Mouse (Mus musculus): Measurements from ENCODE around the gene Bcor. TPM values are rescaled to one million over a fixed set of nuclear protein-coding genes. Genes with fewer than 3 reads are reported as not detected.

Gene Bcor
- polyA plus RNA-seq, 1 experiment, result 11.1 TPM

- Histone ChIP-seq H3K36me3 (replicated peaks; ENCODE audit: low read length) (no peaks in the 10 kb centered on the region), H3K9me3 (no peaks in the 10 kb centered on the region), H3K4me1 (peaks cover 54% of the 10 kb centered on the region), H3K4me3 (replicated peaks) (peak overlapping the region; percentile 90), H3K27me3 (replicated peaks) (peaks cover 71% of the 10 kb centered on the region)
- TF ChIP-seq GATA1 (IDR thresholded peaks at IDR 0.05; ENCODE audit: borderline replicate concordance, low read length), result no peak
- TF ChIP-seq FLI1 (IDR thresholded peaks at IDR 0.05; ENCODE audit: low read length), result no peak
These were observed 8.7 kb downstream of the Bcor start for GRCm38 (mm10) chrX:12151269-12151995.

GRCm38 (mm10) chrX:12150425-12150824 lies 9.7 kb downstream of the Bcor start:
- Histone ChIP-seq H3K27me3 (replicated peaks) (peaks cover 65% of the 10 kb centered on the region), H3K9me3 (no peaks in the 10 kb centered on the region), H3K36me3 (replicated peaks; ENCODE audit: low read length) (no peaks in the 10 kb centered on the region), H3K4me1 (peaks cover 57% of the 10 kb centered on the region), H3K4me3 (replicated peaks) (peak overlapping the region; percentile 38)
- TF ChIP-seq FLI1 (IDR thresholded peaks at IDR 0.05; ENCODE audit: low read length) (no peak), GATA1 (IDR thresholded peaks at IDR 0.05; ENCODE audit: borderline replicate concordance, low read length) (no peak)

GRCm38 (mm10) chrX:12146263-12146662 lies 13.9 kb downstream of the Bcor start:
- Histone ChIP-seq H3K36me3 (replicated peaks; ENCODE audit: low read length) (no peaks in the 10 kb centered on the region), H3K4me1 (peaks cover 44% of the 10 kb centered on the region), H3K27me3 (replicated peaks) (peaks cover 47% of the 10 kb centered on the region), H3K9me3 (no peaks in the 10 kb centered on the region), H3K4me3 (replicated peaks) (peak overlapping the region; percentile 8)
- TF ChIP-seq FLI1 (IDR thresholded peaks at IDR 0.05; ENCODE audit: low read length), result no peak
- TF ChIP-seq GATA1 (IDR thresholded peaks at IDR 0.05; ENCODE audit: borderline replicate concordance, low read length), result no peak

GRCm38 (mm10) chrX:12142832-12143231 lies 17.3 kb downstream of the Bcor start:
- H3K9me3 ChIP-seq, result no peaks in the 10 kb centered on the region
- peaks cover 33% of the 10 kb centered on the region for H3K4me1 ChIP-seq
- H3K4me3 ChIP-seq (replicated peaks), result no peak overlapping the region
- TF ChIP-seq FLI1 (IDR thresholded peaks at IDR 0.05; ENCODE audit: low read length) (no peak), GATA1 (IDR thresholded peaks at IDR 0.05; ENCODE audit: borderline replicate concordance, low read length) (no peak)
- H3K27me3 ChIP-seq (replicated peaks), result peaks cover 49% of the 10 kb centered on the region
- no peaks in the 10 kb centered on the region for H3K36me3 ChIP-seq (replicated peaks; ENCODE audit: low read length)

- peaks cover 25% of the 10 kb centered on the region for H3K4me1 ChIP-seq
- no peaks in the 10 kb centered on the region for H3K9me3 ChIP-seq
- peak overlapping the region; percentile 44 for H3K4me3 ChIP-seq (replicated peaks)
- H3K36me3 ChIP-seq (replicated peaks; ENCODE audit: low read length), result no peaks in the 10 kb centered on the region
- peaks cover 56% of the 10 kb centered on the region for H3K27me3 ChIP-seq (replicated peaks)
- TF ChIP-seq FLI1 (IDR thresholded peaks at IDR 0.05; ENCODE audit: low read length) (no peak), GATA1 (IDR thresholded peaks at IDR 0.05; ENCODE audit: borderline replicate concordance, low read length) (no peak)
These were observed 19.9 kb downstream of the Bcor start for GRCm38 (mm10) chrX:12140086-12140740.

GRCm38 (mm10) chrX:12138266-12138665 lies 21.9 kb downstream of the Bcor start:
- TF ChIP-seq GATA1 (IDR thresholded peaks at IDR 0.05; ENCODE audit: borderline replicate concordance, low read length), result no peak
- no peak for TF ChIP-seq FLI1 (IDR thresholded peaks at IDR 0.05; ENCODE audit: low read length)
- Histone ChIP-seq H3K4me3 (replicated peaks) (no peak overlapping the region), H3K27me3 (replicated peaks) (peaks cover 69% of the 10 kb centered on the region), H3K9me3 (no peaks in the 10 kb centered on the region), H3K36me3 (replicated peaks; ENCODE audit: low read length) (no peaks in the 10 kb centered on the region), H3K4me1 (peaks cover 32% of the 10 kb centered on the region)

GRCm38 (mm10) chrX:12137121-12137521 lies 23.0 kb downstream of the Bcor start:
- H3K27me3 ChIP-seq (replicated peaks), result peaks cover 76% of the 10 kb centered on the region
- H3K4me1 ChIP-seq, result peaks cover 36% of the 10 kb centered on the region
- no peaks in the 10 kb centered on the region for H3K9me3 ChIP-seq
- H3K4me3 ChIP-seq (replicated peaks), result peak overlapping the region; percentile 92
- no peak for TF ChIP-seq FLI1 (IDR thresholded peaks at IDR 0.05; ENCODE audit: low read length)
- no peak for TF ChIP-seq GATA1 (IDR thresholded peaks at IDR 0.05; ENCODE audit: borderline replicate concordance, low read length)
- no peaks in the 10 kb centered on the region for H3K36me3 ChIP-seq (replicated peaks; ENCODE audit: low read length)

- H3K4me3 ChIP-seq (replicated peaks), result peak overlapping the region; percentile 92
- peaks cover 73% of the 10 kb centered on the region for H3K27me3 ChIP-seq (replicated peaks)
- no peak for TF ChIP-seq GATA1 (IDR thresholded peaks at IDR 0.05; ENCODE audit: borderline replicate concordance, low read length)
- TF ChIP-seq FLI1 (IDR thresholded peaks at IDR 0.05; ENCODE audit: low read length), result no peak
- H3K9me3 ChIP-seq, result no peaks in the 10 kb centered on the region
- H3K36me3 ChIP-seq (replicated peaks; ENCODE audit: low read length), result no peaks in the 10 kb centered on the region
- H3K4me1 ChIP-seq, result peaks cover 39% of the 10 kb centered on the region
These were observed 23.7 kb downstream of the Bcor start for GRCm38 (mm10) chrX:12136261-12137101.

- Histone ChIP-seq H3K4me1 (peaks cover 48% of the 10 kb centered on the region), H3K27me3 (replicated peaks) (peaks cover 81% of the 10 kb centered on the region), H3K36me3 (replicated peaks; ENCODE audit: low read length) (no peaks in the 10 kb centered on the region), H3K4me3 (replicated peaks) (peak overlapping the region; percentile 92), H3K9me3 (no peaks in the 10 kb centered on the region)
- TF ChIP-seq GATA1 (IDR thresholded peaks at IDR 0.05; ENCODE audit: borderline replicate concordance, low read length), result no peak
- no peak for TF ChIP-seq FLI1 (IDR thresholded peaks at IDR 0.05; ENCODE audit: low read length)
These were observed 24.7 kb downstream of the Bcor start for GRCm38 (mm10) chrX:12135121-12136111.
